Mouse (Mus musculus): ENCODE measurements around the gene Prmt7.

Prmt7 gene

GRCm38 (mm10) chr8:106213959-106214358, 3.2 kb downstream of the Prmt7 start:
- in situ Hi-C loops (cut with MboI, MseI): loop anchor here (5.0 kb wide), 1 partner anchor 47 kb away; the partner anchor contains the start of gene Slc7a6

- in situ Hi-C loops (cut with MboI, MseI): no loop called here
Measured at GRCm38 (mm10) chr8:106219620-106220019, 8.9 kb downstream of the Prmt7 start.

GRCm38 (mm10) chr8:106226589-106226988, 15.9 kb downstream of the Prmt7 start:
- in situ Hi-C loops (cut with MboI, MseI): no loop called here

- in situ Hi-C loops (cut with MboI, MseI): loop anchor here (10.0 kb wide), 1 partner anchor 813 kb away; the partner anchor contains the start of gene Pdf
Measured at GRCm38 (mm10) chr8:106231536-106231935, 20.8 kb downstream of the Prmt7 start.

- in situ Hi-C loops (cut with MboI, MseI): loop anchor here (10.0 kb wide), 1 partner anchor 812 kb away; the partner anchor contains the start of gene Pdf
Measured at GRCm38 (mm10) chr8:106232751-106233150, 22.0 kb downstream of the Prmt7 start.

- in situ Hi-C loops (cut with MboI, MseI): loop anchor here (10.0 kb wide), 1 partner anchor 810 kb away; the partner anchor contains the start of gene Pdf
Measured at GRCm38 (mm10) chr8:106234567-106235261, 24.0 kb downstream of the Prmt7 start.

GRCm38 (mm10) chr8:106237106-106237505, 26.4 kb downstream of the Prmt7 start:
- in situ Hi-C loops (cut with MboI, MseI): loop anchor here (10.0 kb wide), 1 partner anchor 808 kb away; the partner anchor contains the start of gene Pdf

- in situ Hi-C loops (cut with MboI, MseI): no loop called here
Measured at GRCm38 (mm10) chr8:106250186-106250585, 39.5 kb downstream of the Prmt7 start.

- in situ Hi-C loops (cut with MboI, MseI): no loop called here
Measured at GRCm38 (mm10) chr8:106258169-106258568, 47.4 kb downstream of the Prmt7 start.

- in situ Hi-C loops (cut with MboI, MseI): no loop called here
Measured at GRCm38 (mm10) chr8:106259579-106260255, 49.0 kb downstream of the Prmt7 start.

- in situ Hi-C loops (cut with MboI, MseI): no loop called here
Measured at GRCm38 (mm10) chr8:106260894-106261293, 50.2 kb downstream of the Prmt7 start.

GRCm38 (mm10) chr8:106262343-106262742, 51.6 kb downstream of the Prmt7 start:
- in situ Hi-C loops (cut with MboI, MseI): no loop called here

- in situ Hi-C loops (cut with MboI, MseI): no loop called here
Measured at GRCm38 (mm10) chr8:106263928-106264327, 53.2 kb downstream of the Prmt7 start.

GRCm38 (mm10) chr8:106265398-106265797, 54.7 kb downstream of the Prmt7 start:
- in situ Hi-C loops (cut with MboI, MseI): no loop called here

GRCm38 (mm10) chr8:106268710-106269346, 58.1 kb downstream of the Prmt7 start:
- in situ Hi-C loops (cut with MboI, MseI): no loop called here

GRCm38 (mm10) chr8:106270804-106271203, 60.1 kb downstream of the Prmt7 start:
- in situ Hi-C loops (cut with MboI, MseI): no loop called here

- in situ Hi-C loops (cut with MboI, MseI): no loop called here
Measured at GRCm38 (mm10) chr8:106271378-106271777, 60.6 kb downstream of the Prmt7 start.

GRCm38 (mm10) chr8:106273468-106273867, 62.7 kb downstream of the Prmt7 start:
- in situ Hi-C loops (cut with MboI, MseI): no loop called here

GRCm38 (mm10) chr8:106276709-106277317, 66.1 kb downstream of the Prmt7 start:
- in situ Hi-C loops (cut with MboI, MseI): no loop called here

GRCm38 (mm10) chr8:106278367-106279042, 67.8 kb downstream of the Prmt7 start:
- in situ Hi-C loops (cut with MboI, MseI): no loop called here

GRCm38 (mm10) chr8:106280154-106280553, 69.4 kb downstream of the Prmt7 start:
- in situ Hi-C loops (cut with MboI, MseI): no loop called here
